21 mouse cellular contexts compared by ENCODE assay signal in the genomic region with DNA sequence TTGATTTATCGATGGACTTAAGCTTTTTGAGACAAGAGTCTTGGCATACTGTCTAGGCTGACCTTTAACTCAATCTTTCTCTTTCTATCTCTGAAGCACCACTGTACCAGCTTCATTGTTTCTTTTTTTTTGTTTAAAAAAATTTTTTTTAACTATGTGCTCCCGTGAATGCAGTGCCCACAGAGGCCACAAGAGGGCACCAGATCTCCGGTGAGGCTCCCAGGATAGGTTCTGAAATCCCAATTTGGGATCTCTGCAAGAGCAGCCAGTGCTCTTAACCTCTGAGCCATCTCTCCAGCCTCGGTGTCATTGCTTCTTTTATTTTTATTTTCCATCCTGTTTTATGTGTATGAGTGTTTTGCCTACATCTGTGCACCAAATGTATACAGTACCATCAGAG.
DNase-seq lines count a peak whose midpoint lies in the region; ATAC-seq and TF ChIP-seq lines count a peak whose summit lies in the region.
"Had no signal": no experiment of that assay in that cellular context is flagged by ENCODE, and none has a peak within 500 bp of the region (broad histone marks: within the 10 kb centered on the region; RNA-seq: fewer than 3 reads in every experiment).

No protein-coding gene starts in this region.

- no peak; the same call in none of the 2 replicates for TF ChIP-seq RAD21 in MEL (IDR thresholded peaks at IDR 0.05; ENCODE audit: low read depth, low read length)

- H3K4me1 ChIP-seq in intestine, postnatal 0 days (replicated peaks; ENCODE audit: control insufficient read depth, insufficient read depth, low read length), result no peaks in the 10 kb centered on the region
- no peaks in the 10 kb centered on the region for H3K4me1 ChIP-seq in intestine, embryonic 16.5 days (ENCODE audit: control insufficient read depth, insufficient read depth, low read length)
- H3K4me1 ChIP-seq in lung, postnatal 0 days (ENCODE audit: insufficient read depth, low read depth, low read length), result no peaks in the 10 kb centered on the region
- H3K4me1 ChIP-seq in MEL (ENCODE audit: control insufficient read depth in 1 of 2, insufficient read depth in 2 of 2, low read length in 2 of 2), result no peaks in the 10 kb centered on the region
- no peaks in the 10 kb centered on the region for H3K4me1 ChIP-seq in kidney, embryonic 14.5 days (ENCODE audit: control insufficient read depth, insufficient read depth, low read length)
- H3K4me1 ChIP-seq: heart, embryonic 10.5 days; limb, embryonic 13.5 days had no signal

- no peaks in the 10 kb centered on the region for H3K36me3 ChIP-seq in intestine, postnatal 0 days (ENCODE audit: control insufficient read depth, insufficient read depth)
- no peaks in the 10 kb centered on the region for H3K36me3 ChIP-seq in intestine, embryonic 16.5 days (ENCODE audit: control insufficient read depth, insufficient read depth, low read length)
- no peaks in the 10 kb centered on the region for H3K36me3 ChIP-seq in lung, postnatal 0 days (ENCODE audit: insufficient read depth, low read length)
- no peaks in the 10 kb centered on the region for H3K36me3 ChIP-seq in MEL (ENCODE audit: control insufficient read depth in 1 of 2, insufficient read depth in 2 of 2, low read length in 2 of 2)
- H3K36me3 ChIP-seq in kidney, embryonic 14.5 days (ENCODE audit: control insufficient read depth, insufficient read depth, low read length), result no peaks in the 10 kb centered on the region
- H3K36me3 ChIP-seq: G1E; heart, embryonic 10.5 days; hindbrain, embryonic 10.5 days; limb, embryonic 13.5 days; midbrain, embryonic 12.5 days; neural tube, embryonic 13.5 days had no signal

- DNase-seq in lung, postnatal 0 days (ENCODE audit: low spot score), result no peak
- DNase-seq in lung, postnatal 36 days, result no peak
- no peak for DNase-seq in MEL (ENCODE audit: low read depth, low spot score)
- no peak for DNase-seq in brain, embryonic 14.5 days (ENCODE audit: low read depth)
- DNase-seq in kidney, adult 18-20 months, result no peak
- DNase-seq: adrenal gland, adult 8-10 months; cerebellum, adult 18-20 months; gastrocnemius, postnatal 25 days; kidney, adult 9 months; kidney, postnatal 36 days; lung, adult 2 months had no signal

- no peak overlapping the region for H3K4me2 ChIP-seq in intestine, postnatal 0 days (replicated peaks; ENCODE audit: low read depth)
- no peak overlapping the region for H3K4me2 ChIP-seq in intestine, embryonic 16.5 days (ENCODE audit: low read depth, low read length)
- H3K4me2 ChIP-seq in lung, postnatal 0 days (replicated peaks; ENCODE audit: low read depth, low read length), result no peak overlapping the region
- H3K4me2 ChIP-seq in kidney, embryonic 14.5 days (replicated peaks; ENCODE audit: low read depth, low read length), result no peak overlapping the region
- H3K4me2 ChIP-seq: limb, embryonic 13.5 days; midbrain, embryonic 12.5 days; neural tube, embryonic 13.5 days had no signal

- H3K27me3 ChIP-seq in intestine, postnatal 0 days (replicated peaks; ENCODE audit: control insufficient read depth, insufficient read depth, low read length), result no peaks in the 10 kb centered on the region
- H3K27me3 ChIP-seq in intestine, embryonic 16.5 days (replicated peaks; ENCODE audit: control insufficient read depth, insufficient read depth, low read length), result no peaks in the 10 kb centered on the region
- no peaks in the 10 kb centered on the region for H3K27me3 ChIP-seq in lung, postnatal 0 days (replicated peaks; ENCODE audit: insufficient read depth, low read length)
- H3K27me3 ChIP-seq in MEL (ENCODE audit: control insufficient read depth in 1 of 2, insufficient read depth in 2 of 2, low read length in 2 of 2), result no peaks in the 10 kb centered on the region
- H3K27me3 ChIP-seq in kidney, embryonic 14.5 days (ENCODE audit: control insufficient read depth, insufficient read depth, low read length), result no peaks in the 10 kb centered on the region
- H3K27me3 ChIP-seq: limb, embryonic 13.5 days; midbrain, embryonic 12.5 days; neural tube, embryonic 13.5 days had no signal

- TF ChIP-seq CTCF in intestine, postnatal 0 days (IDR thresholded peaks at IDR 0.05; ENCODE audit: low read depth), result peak; percentile 17; the same call in 1 of the 2 replicates
- TF ChIP-seq CTCF in lung, postnatal 0 days (IDR thresholded peaks at IDR 0.05), result peak; percentile 22; the same call in 1 of the 2 replicates
- TF ChIP-seq CTCF in MEL (IDR thresholded peaks at IDR 0.05 in 2 of 3, conservative IDR thresholded peaks at IDR 0.05 in 1 of 3; ENCODE audit: control insufficient read depth in 1 of 3, insufficient read depth in 1 of 3, low read depth in 2 of 3, low read length in 3 of 3, poor library complexity in 1 of 3, severe bottlenecking in 1 of 3), result peak; percentile 31 to 39 (median 34); a peak in 5 of 6 replicates
- TF ChIP-seq CTCF in brain, embryonic 14.5 days (IDR thresholded peaks at IDR 0.05; ENCODE audit: borderline replicate concordance, extremely low read depth, insufficient read depth, insufficient read length), result peak; percentile 42; the same call in 1 of the 2 replicates

- H3K4me3 ChIP-seq in intestine, postnatal 0 days (ENCODE audit: low read depth, low read length), result no peak overlapping the region
- H3K4me3 ChIP-seq in intestine, embryonic 16.5 days (ENCODE audit: low read length), result no peak overlapping the region
- H3K4me3 ChIP-seq in lung, postnatal 0 days (ENCODE audit: low read depth, low read length), result no peak overlapping the region
- H3K4me3 ChIP-seq in MEL (ENCODE audit: control insufficient read depth in 1 of 2, insufficient read depth in 1 of 2, low read depth in 2 of 2, low read length in 2 of 2), result no peak overlapping the region
- no peak overlapping the region for H3K4me3 ChIP-seq in kidney, embryonic 14.5 days (ENCODE audit: low read length)
- H3K4me3 ChIP-seq: heart, embryonic 10.5 days; hindbrain, embryonic 10.5 days; limb, embryonic 13.5 days; midbrain, embryonic 12.5 days; neural tube, embryonic 13.5 days had no signal

- no peak for TF ChIP-seq EP300 in lung, postnatal 0 days (IDR thresholded peaks at IDR 0.05)
- TF ChIP-seq EP300 in MEL (IDR thresholded peaks at IDR 0.05; ENCODE audit: low read depth in 1 of 2, low read length in 2 of 2), result no peak

- H3K9ac ChIP-seq in intestine, postnatal 0 days (ENCODE audit: low read depth, low read length), result no peak overlapping the region
- no peak overlapping the region for H3K9ac ChIP-seq in intestine, embryonic 16.5 days (ENCODE audit: low read depth, low read length)
- no peak overlapping the region for H3K9ac ChIP-seq in lung, postnatal 0 days (replicated peaks; ENCODE audit: low read depth)
- H3K9ac ChIP-seq in MEL (ENCODE audit: control insufficient read depth, low read depth, low read length, poor library complexity, severe bottlenecking), result no peak overlapping the region
- H3K9ac ChIP-seq in kidney, embryonic 14.5 days (ENCODE audit: low read depth, low read length), result no peak overlapping the region
- H3K9ac ChIP-seq: limb, embryonic 13.5 days; midbrain, embryonic 12.5 days; neural tube, embryonic 13.5 days had no signal

- TF ChIP-seq POLR2A in MEL (IDR thresholded peaks at IDR 0.05; ENCODE audit: control insufficient read depth in 1 of 2, insufficient read depth in 1 of 2, low read depth in 1 of 2, low read length in 2 of 2, poor library complexity in 1 of 2), result no peak
- no peak for TF ChIP-seq POLR2A in brain, embryonic 14.5 days (IDR thresholded peaks at IDR 0.05; ENCODE audit: borderline replicate concordance, extremely low read depth, insufficient read depth, insufficient read length, poor library complexity, severe bottlenecking)

- H3K9me3 ChIP-seq in intestine, postnatal 0 days (ENCODE audit: control insufficient read depth), result no peaks in the 10 kb centered on the region
- 0 out of 2 replicates have a peak, but pooled peaks cover 5% of the 10 kb centered on the region for H3K9me3 ChIP-seq in intestine, embryonic 16.5 days (ENCODE audit: control insufficient read depth, low read length)
- no peaks in the 10 kb centered on the region for H3K9me3 ChIP-seq in lung, postnatal 0 days (ENCODE audit: low read length)
- no peaks in the 10 kb centered on the region for H3K9me3 ChIP-seq in MEL (replicated peaks; ENCODE audit: insufficient read depth, low read length)
- peaks cover 8% of the 10 kb centered on the region; the same call in 1 of the 2 replicates for H3K9me3 ChIP-seq in kidney, embryonic 14.5 days (ENCODE audit: control insufficient read depth, low read length)
- H3K9me3 ChIP-seq: heart, embryonic 10.5 days; midbrain, embryonic 12.5 days had no signal

- no peak overlapping the region for H3K27ac ChIP-seq in intestine, postnatal 0 days (ENCODE audit: low read depth, low read length)
- no peak overlapping the region for H3K27ac ChIP-seq in intestine, embryonic 16.5 days (ENCODE audit: low read length)
- no peak overlapping the region for H3K27ac ChIP-seq in lung, postnatal 0 days (ENCODE audit: low read length)
- no peak overlapping the region for H3K27ac ChIP-seq in MEL (ENCODE audit: control insufficient read depth, low read depth, low read length)
- no peak overlapping the region for H3K27ac ChIP-seq in kidney, embryonic 14.5 days (ENCODE audit: low read depth, low read length)
- H3K27ac ChIP-seq: heart, embryonic 10.5 days; hindbrain, embryonic 10.5 days; limb, embryonic 13.5 days; midbrain, embryonic 12.5 days; neural tube, embryonic 13.5 days had no signal

- 93% methylated on average over 4 of the region's 4 CpGs for WGBS in intestine, postnatal 0 days
- WGBS in intestine, embryonic 16.5 days, result 91% methylated on average over 4 of the region's 4 CpGs
- WGBS in lung, postnatal 0 days, result 92% methylated on average over 4 of the region's 4 CpGs
- 90% methylated on average over 4 of the region's 4 CpGs for WGBS in kidney, embryonic 14.5 days

- no peaks in the 10 kb centered on the region for H3K79me2 ChIP-seq in MEL (ENCODE audit: control insufficient read depth, insufficient read depth, low read length, poor library complexity)

- ATAC-seq in intestine, postnatal 0 days, result no peak
- ATAC-seq in intestine, embryonic 16.5 days, result no peak
- ATAC-seq in lung, postnatal 0 days, result no peak
- ATAC-seq in kidney, embryonic 14.5 days (ENCODE audit: low FRiP score, low TSS enrichment), result no peak
- ATAC-seq: forebrain, embryonic 14.5 days had no signal

TF ChIP-seq in MEL, 35 proteins besides CTCF, POLR2A, EP300 and RAD21:
- no peak for TF ChIP-seq RCOR1 (IDR thresholded peaks at IDR 0.05; ENCODE audit: low read depth, low read length)
- TF ChIP-seq SMC3 (IDR thresholded peaks at IDR 0.05; ENCODE audit: low read depth, low read length), result peak; percentile 21; the same call in 1 of the 2 replicates
- TF ChIP-seq TCF12 (IDR thresholded peaks at IDR 0.05; ENCODE audit: low read depth, low read length), result no peak
- no peak for TF ChIP-seq MAFK (IDR thresholded peaks at IDR 0.05; ENCODE audit: borderline replicate concordance, low read depth, low read length)
